Mouse (Mus musculus): Measurements from ENCODE around the gene D17Wsu92e.

DNA sequence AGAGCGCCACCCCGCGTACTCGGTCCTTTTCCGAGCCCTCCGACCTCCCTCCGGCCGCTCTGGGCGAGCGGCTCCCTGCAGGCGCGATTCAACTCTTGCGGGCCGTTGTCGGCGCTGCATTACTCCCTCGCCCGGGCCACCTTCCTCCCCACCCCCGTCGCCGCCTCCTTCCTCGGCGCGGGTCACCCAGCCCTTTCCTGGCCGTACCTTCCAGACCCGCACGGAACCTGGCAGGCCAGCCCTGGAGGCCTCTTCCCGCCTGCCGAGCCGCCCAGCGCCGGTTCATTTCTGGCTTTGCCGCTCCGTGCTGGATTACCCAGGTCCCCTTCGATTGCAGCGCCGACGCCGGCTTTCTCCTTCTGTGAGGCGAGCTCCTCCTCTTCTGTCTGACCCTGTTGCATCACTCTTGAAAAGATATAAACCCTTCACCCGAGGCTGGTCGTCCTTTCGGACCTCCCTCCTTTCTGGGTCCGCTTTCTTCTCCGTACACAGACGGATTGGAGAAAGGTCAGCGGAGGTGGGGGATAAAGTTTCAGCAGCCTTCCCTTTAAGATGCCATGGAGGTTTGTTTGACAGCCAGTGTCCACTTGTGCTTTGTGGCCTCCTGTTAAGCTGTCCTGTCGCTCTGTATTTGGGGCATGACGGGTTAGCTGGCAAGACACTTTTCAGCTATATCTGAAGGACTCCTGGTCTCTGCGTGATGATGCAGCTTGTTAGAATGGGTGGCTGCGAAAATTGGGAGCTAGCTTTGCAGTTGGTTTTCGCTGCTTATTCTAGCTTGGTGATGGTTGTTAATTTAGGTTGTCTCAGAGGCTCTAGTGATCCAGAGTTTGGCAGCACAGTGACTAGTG, 36.6 kb upstream of the D17Wsu92e start:
- TF ChIP-seq CTCF (IDR thresholded peaks at IDR 0.05; ENCODE audit: extremely low read depth, insufficient read depth, low read length) (no peak), POLR2A (IDR thresholded peaks at IDR 0.05; ENCODE audit: extremely low read depth, insufficient read depth, low read length) (no peak)
